Mouse (Mus musculus): ENCODE data around the gene Ripply2. TPM values are rescaled to one million over a fixed set of nuclear protein-coding genes. Genes with fewer than 3 reads are reported as not detected.

Ripply2 gene
- 19.7 and 20.6 TPM in 2 replicates for polyA plus RNA-seq (2021; fragmentation: Nextera tagmentation)
- long read RNA-seq, experiment 1, partial matches to known transcripts: 1 of 5 reads
- long read RNA-seq, experiment 1, other reads (novel, unspliced or antisense): 1 of 5 reads
- long read RNA-seq, experiment 2, transcript Ripply2-202 (3 exons, 640 nt): major isoform, 10 of 16 reads
- long read RNA-seq, experiment 2, partial matches to known transcripts: 0 of 16 reads
- long read RNA-seq, experiment 2, other reads (novel, unspliced or antisense): 2 of 16 reads

DNA sequence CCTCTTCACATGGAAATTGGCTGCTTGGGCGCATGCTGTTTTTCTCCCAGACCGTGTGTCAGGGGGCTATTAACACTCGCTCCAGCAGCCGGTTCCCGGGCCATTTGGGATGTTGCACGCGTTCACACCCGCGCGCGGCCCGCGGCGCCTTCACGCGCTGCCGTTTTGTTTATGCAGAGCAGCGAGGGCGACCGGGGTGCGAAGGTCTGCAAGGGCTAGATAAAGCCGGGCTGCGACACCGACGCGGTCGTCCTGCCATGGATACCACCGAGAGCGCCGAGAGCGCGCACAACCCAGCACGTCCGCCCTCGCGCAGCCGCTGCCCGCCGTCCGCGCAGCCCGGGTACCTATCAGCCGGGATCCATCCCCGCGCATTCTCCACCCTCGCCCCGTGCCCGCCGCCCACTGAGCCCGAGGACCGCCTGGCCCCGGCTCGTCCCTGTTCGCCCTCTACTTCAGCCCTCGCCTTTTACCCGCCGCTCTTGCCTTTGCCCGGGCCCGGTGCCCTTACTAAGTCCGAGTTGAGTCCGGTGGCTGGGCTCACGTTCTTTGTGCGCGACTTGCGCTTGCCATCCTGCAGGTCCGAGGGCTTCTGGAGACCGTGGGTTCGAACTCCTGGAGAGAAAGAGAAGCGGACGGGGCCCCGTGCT lies at the start of gene Ripply2:
Ripply2 (plus strand) TSS at position 250 of the 650 bp plus-strand sequence.

DNA sequence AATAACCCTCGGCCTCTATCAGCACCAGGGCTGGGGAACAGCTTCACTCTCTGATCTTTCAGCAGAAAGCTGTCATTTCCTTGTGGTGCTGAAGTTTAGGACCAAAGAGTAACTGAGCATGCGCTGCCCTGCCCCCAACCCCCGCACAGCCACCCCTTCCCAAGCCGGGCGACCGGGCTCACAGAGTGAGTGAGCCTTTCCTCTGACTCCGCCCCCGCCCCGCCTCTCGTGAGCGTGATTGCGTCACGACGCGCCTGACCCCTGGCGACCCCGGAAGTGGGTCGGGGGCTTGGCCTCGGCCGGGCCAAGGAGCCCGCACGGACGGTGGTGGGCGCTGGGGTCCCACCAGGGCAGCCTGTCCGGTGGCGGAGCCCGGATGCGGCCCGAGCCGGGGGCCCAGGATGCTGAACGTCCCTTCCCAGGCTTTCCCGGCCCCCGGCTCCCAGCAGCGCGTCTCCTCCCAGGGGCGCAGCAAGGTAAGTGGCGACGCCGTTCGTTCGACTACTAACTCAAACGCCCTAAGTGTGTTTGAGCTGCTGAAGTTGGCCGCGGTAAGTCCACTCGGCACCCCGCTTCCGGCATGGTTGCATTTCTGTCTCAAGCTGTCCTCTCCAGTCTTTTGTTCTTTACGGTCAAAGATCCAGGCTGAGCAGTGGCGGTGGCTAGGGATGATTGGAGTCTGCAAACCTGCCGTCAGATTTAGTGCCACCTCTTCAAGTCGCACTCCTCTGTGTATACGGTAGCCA lies 6.6 kb downstream of the Ripply2 start, which contains the start of gene Cyb5r4:
Cyb5r4 (plus strand) TSS at position 237 of the 746 bp plus-strand sequence.

Other genes with a start within 250 kb of the Ripply2 start
- 61.5 and 145 TPM in 2 replicates for gene Snap91, start 134.9 kb upstream of the Ripply2 start, polyA plus RNA-seq (2021; fragmentation: Nextera tagmentation)
- 31.0 and 45.9 TPM in 2 replicates for gene Cyb5r4, start 6.5 kb downstream of the Ripply2 start, polyA plus RNA-seq (2021; fragmentation: Nextera tagmentation)
- 2.3 and 4.2 TPM in 2 replicates for gene Mrap2, start 128.8 kb downstream of the Ripply2 start, polyA plus RNA-seq (2021; fragmentation: Nextera tagmentation)
- 1.2 TPM in 2 replicates for gene Cep162, start 240.0 kb downstream of the Ripply2 start, polyA plus RNA-seq (2021; fragmentation: Nextera tagmentation)

Measured in left cerebral cortex, adult 6 months (tissue).